Mouse (Mus musculus): ENCODE data around the gene Supt20. TPM values are rescaled to one million over a fixed set of nuclear protein-coding genes. Genes with fewer than 3 reads are reported as not detected.

Supt20 gene
- polyA plus RNA-seq (2015; fragmentation: Nextera tagmentation; extraction: Ambion mirVana): 88.9 and 92.8 TPM in 2 replicates

GRCm38 (mm10) chr3:54692202-54693055, at the start of gene Supt20:
Gene Supt20, plus strand, starts transcription at chr3:54692807.
- peak; percentile 99 for ATAC-seq (ENCODE audit: insufficient read depth, low FRiP score)
- peaks cover 3% of the 10 kb centered on the region; the same call in 1 of the 2 replicates for H3K36me3 ChIP-seq (ENCODE audit: control insufficient read depth, insufficient read depth, low read length)
- peak within 1 kb of the TSS; percentile 65 for H3K4me2 ChIP-seq (ENCODE audit: low read depth, low read length)
- H3K4me1 ChIP-seq (ENCODE audit: control insufficient read depth, insufficient read depth, low read length): peaks cover 7% of the 10 kb centered on the region; the same call in 1 of the 2 replicates
- peaks cover 3% of the 10 kb centered on the region; the same call in 1 of the 2 replicates for H3K27me3 ChIP-seq (ENCODE audit: control insufficient read depth, insufficient read depth, low read length)
- WGBS: under 1% methylated on average over 65 of the region's 65 CpGs
- peak within 1 kb of the TSS; percentile 88 for H3K27ac ChIP-seq (ENCODE audit: low read length)
- H3K9me3 ChIP-seq (replicated peaks; ENCODE audit: control insufficient read depth, low read length): no peaks in the 10 kb centered on the region
- peak within 1 kb of the TSS; percentile 79 for H3K9ac ChIP-seq (ENCODE audit: low read length)
- H3K4me3 ChIP-seq (replicated peaks; ENCODE audit: low read length): peak within 1 kb of the TSS; percentile 72

GRCm38 (mm10) chr3:54642851-54643250, 49.8 kb upstream of the Supt20 start:
- H3K4me3 ChIP-seq (replicated peaks; ENCODE audit: low read length): no peak overlapping the region
- WGBS: 64% methylated on average over 1 of the region's 1 CpGs
- no peak for ATAC-seq (ENCODE audit: insufficient read depth, low FRiP score)
- H3K27ac ChIP-seq (ENCODE audit: low read length): no peak overlapping the region
- H3K36me3 ChIP-seq (ENCODE audit: control insufficient read depth, insufficient read depth, low read length): no peaks in the 10 kb centered on the region
- H3K4me1 ChIP-seq (ENCODE audit: control insufficient read depth, insufficient read depth, low read length): no peaks in the 10 kb centered on the region
- H3K27me3 ChIP-seq (ENCODE audit: control insufficient read depth, insufficient read depth, low read length): no peaks in the 10 kb centered on the region
- H3K9me3 ChIP-seq (replicated peaks; ENCODE audit: control insufficient read depth, low read length): no peaks in the 10 kb centered on the region
- H3K9ac ChIP-seq (ENCODE audit: low read length): no peak overlapping the region
- H3K4me2 ChIP-seq (ENCODE audit: low read depth, low read length): no peak overlapping the region

- WGBS: 52% methylated on average over 2 of the region's 2 CpGs
- Histone ChIP-seq H3K27me3 (ENCODE audit: control insufficient read depth, insufficient read depth, low read length) (no peaks in the 10 kb centered on the region), H3K4me3 (replicated peaks; ENCODE audit: low read length) (no peak overlapping the region), H3K36me3 (ENCODE audit: control insufficient read depth, insufficient read depth, low read length) (no peaks in the 10 kb centered on the region), H3K9me3 (replicated peaks; ENCODE audit: control insufficient read depth, low read length) (no peaks in the 10 kb centered on the region), H3K9ac (ENCODE audit: low read length) (no peak overlapping the region), H3K4me1 (ENCODE audit: control insufficient read depth, insufficient read depth, low read length) (no peaks in the 10 kb centered on the region), H3K4me2 (ENCODE audit: low read depth, low read length) (no peak overlapping the region), H3K27ac (ENCODE audit: low read length) (no peak overlapping the region)
- ATAC-seq (ENCODE audit: insufficient read depth, low FRiP score): no peak
Observed at GRCm38 (mm10) chr3:54647583-54647982, 45.0 kb upstream of the Supt20 start.

- H3K4me3 ChIP-seq (replicated peaks; ENCODE audit: low read length): no peak overlapping the region
- H3K27ac ChIP-seq (ENCODE audit: low read length): no peak overlapping the region
- H3K9me3 ChIP-seq (replicated peaks; ENCODE audit: control insufficient read depth, low read length): no peaks in the 10 kb centered on the region
- H3K9ac ChIP-seq (ENCODE audit: low read length): no peak overlapping the region
- no peaks in the 10 kb centered on the region for H3K4me1 ChIP-seq (ENCODE audit: control insufficient read depth, insufficient read depth, low read length)
- H3K27me3 ChIP-seq (ENCODE audit: control insufficient read depth, insufficient read depth, low read length): no peaks in the 10 kb centered on the region
- WGBS: 72% methylated on average over 4 of the region's 4 CpGs
- no peaks in the 10 kb centered on the region for H3K36me3 ChIP-seq (ENCODE audit: control insufficient read depth, insufficient read depth, low read length)
- ATAC-seq (ENCODE audit: insufficient read depth, low FRiP score): no peak
- H3K4me2 ChIP-seq (ENCODE audit: low read depth, low read length): no peak overlapping the region
Observed at GRCm38 (mm10) chr3:54651576-54651975, 41.0 kb upstream of the Supt20 start.

- WGBS: 82% methylated on average over 1 of the region's 1 CpGs
- Histone ChIP-seq H3K36me3 (ENCODE audit: control insufficient read depth, insufficient read depth, low read length) (no peaks in the 10 kb centered on the region), H3K27ac (ENCODE audit: low read length) (no peak overlapping the region), H3K9ac (ENCODE audit: low read length) (no peak overlapping the region), H3K9me3 (replicated peaks; ENCODE audit: control insufficient read depth, low read length) (0 out of 2 replicates have a peak, but pooled peaks cover 1% of the 10 kb centered on the region), H3K4me1 (ENCODE audit: control insufficient read depth, insufficient read depth, low read length) (no peaks in the 10 kb centered on the region), H3K4me2 (ENCODE audit: low read depth, low read length) (no peak overlapping the region), H3K27me3 (ENCODE audit: control insufficient read depth, insufficient read depth, low read length) (no peaks in the 10 kb centered on the region), H3K4me3 (replicated peaks; ENCODE audit: low read length) (no peak overlapping the region)
- ATAC-seq (ENCODE audit: insufficient read depth, low FRiP score): no peak
Observed at GRCm38 (mm10) chr3:54654169-54654568, 38.4 kb upstream of the Supt20 start.

- Histone ChIP-seq H3K27ac (ENCODE audit: low read length) (no peak overlapping the region), H3K27me3 (ENCODE audit: control insufficient read depth, insufficient read depth, low read length) (no peaks in the 10 kb centered on the region), H3K9ac (ENCODE audit: low read length) (no peak overlapping the region), H3K4me2 (ENCODE audit: low read depth, low read length) (no peak overlapping the region), H3K4me3 (replicated peaks; ENCODE audit: low read length) (no peak overlapping the region), H3K9me3 (replicated peaks; ENCODE audit: control insufficient read depth, low read length) (0 out of 2 replicates have a peak, but pooled peaks cover 4% of the 10 kb centered on the region), H3K4me1 (ENCODE audit: control insufficient read depth, insufficient read depth, low read length) (no peaks in the 10 kb centered on the region), H3K36me3 (ENCODE audit: control insufficient read depth, insufficient read depth, low read length) (no peaks in the 10 kb centered on the region)
- 74% methylated on average over 3 of the region's 3 CpGs for WGBS
- ATAC-seq (ENCODE audit: insufficient read depth, low FRiP score): no peak
Observed at GRCm38 (mm10) chr3:54657090-54657489, 35.5 kb upstream of the Supt20 start.

- H3K9ac ChIP-seq (ENCODE audit: low read length): no peak overlapping the region
- H3K36me3 ChIP-seq (ENCODE audit: control insufficient read depth, insufficient read depth, low read length): no peaks in the 10 kb centered on the region
- H3K27ac ChIP-seq (ENCODE audit: low read length): no peak overlapping the region
- no peak overlapping the region for H3K4me3 ChIP-seq (replicated peaks; ENCODE audit: low read length)
- no peaks in the 10 kb centered on the region for H3K27me3 ChIP-seq (ENCODE audit: control insufficient read depth, insufficient read depth, low read length)
- H3K4me2 ChIP-seq (ENCODE audit: low read depth, low read length): no peak overlapping the region
- 0 out of 2 replicates have a peak, but pooled peaks cover 4% of the 10 kb centered on the region for H3K9me3 ChIP-seq (replicated peaks; ENCODE audit: control insufficient read depth, low read length)
- no peak for ATAC-seq (ENCODE audit: insufficient read depth, low FRiP score)
- no peaks in the 10 kb centered on the region for H3K4me1 ChIP-seq (ENCODE audit: control insufficient read depth, insufficient read depth, low read length)
- WGBS: 59% methylated on average over 6 of the region's 6 CpGs
Observed at GRCm38 (mm10) chr3:54657888-54658626, 34.5 kb upstream of the Supt20 start.

- 95% methylated on average over 2 of the region's 2 CpGs for WGBS
- Histone ChIP-seq H3K9me3 (replicated peaks; ENCODE audit: control insufficient read depth, low read length) (0 out of 2 replicates have a peak, but pooled peaks cover 4% of the 10 kb centered on the region), H3K4me1 (ENCODE audit: control insufficient read depth, insufficient read depth, low read length) (no peaks in the 10 kb centered on the region), H3K27ac (ENCODE audit: low read length) (no peak overlapping the region), H3K27me3 (ENCODE audit: control insufficient read depth, insufficient read depth, low read length) (no peaks in the 10 kb centered on the region), H3K36me3 (ENCODE audit: control insufficient read depth, insufficient read depth, low read length) (no peaks in the 10 kb centered on the region), H3K9ac (ENCODE audit: low read length) (no peak overlapping the region), H3K4me3 (replicated peaks; ENCODE audit: low read length) (no peak overlapping the region), H3K4me2 (ENCODE audit: low read depth, low read length) (no peak overlapping the region)
- no peak for ATAC-seq (ENCODE audit: insufficient read depth, low FRiP score)
Observed at GRCm38 (mm10) chr3:54659736-54660135, 32.9 kb upstream of the Supt20 start.

- Histone ChIP-seq H3K27me3 (ENCODE audit: control insufficient read depth, insufficient read depth, low read length) (no peaks in the 10 kb centered on the region), H3K4me3 (replicated peaks; ENCODE audit: low read length) (no peak overlapping the region), H3K27ac (ENCODE audit: low read length) (no peak overlapping the region), H3K9me3 (replicated peaks; ENCODE audit: control insufficient read depth, low read length) (0 out of 2 replicates have a peak, but pooled peaks cover 4% of the 10 kb centered on the region), H3K9ac (ENCODE audit: low read length) (no peak overlapping the region), H3K4me1 (ENCODE audit: control insufficient read depth, insufficient read depth, low read length) (no peaks in the 10 kb centered on the region), H3K4me2 (ENCODE audit: low read depth, low read length) (no peak overlapping the region), H3K36me3 (ENCODE audit: control insufficient read depth, insufficient read depth, low read length) (no peaks in the 10 kb centered on the region)
- ATAC-seq (ENCODE audit: insufficient read depth, low FRiP score): no peak
- 58% methylated on average over 5 of the region's 5 CpGs for WGBS
Observed at GRCm38 (mm10) chr3:54662411-54662810, 30.2 kb upstream of the Supt20 start.

Measured in stomach, embryonic 16.5 days (tissue).